Mouse (Mus musculus) Patski (cell line): Measurements from ENCODE around the gene Hspb2. TPM values are rescaled to one million over a fixed set of nuclear protein-coding genes. Genes with fewer than 3 reads are reported as not detected.
A peak's percentile ranks its signal among the peaks of the same experiment; 100 is the strongest.

Experiments
- ATAC-seq: fragments of 100-300 bp; one replicate; pipeline ENCODE4 v1.8.0; 2021
- CTCF ChIA-PET: fragments of 350-600 bp; sonication (Branson Sonifier 250); formaldehyde crosslinking; loops from one replicate; lab custom pipeline; 2022; ENCODE audit warnings: inconsistent platforms; lab: Charles Lee
- POLR2A ChIA-PET: fragments of 350-600 bp; sonication (Branson Sonifier 250); formaldehyde crosslinking; loops from one replicate; lab custom pipeline; 2022; ENCODE audit warnings: antibody characterized with exemption, inconsistent platforms; lab: Charles Lee
- DNase-seq: peaks from one replicate; pipeline ENCODE4 v3.0.0-alpha.2; 2011; ENCODE audit warnings: low read depth, low spot score
- H3K27me3 ChIP-seq: fragments of 371-371 bp; one replicate; pipeline ENCODE4 v1.5.1; 2021
- CTCF ChIP-seq: fragments of 100-300 bp; IDR thresholded peaks from one replicate; pipeline ENCODE4 v1.5.1; 2021
- in situ Hi-C: fragments of 300-500 bp; cut with MboI; formaldehyde crosslinking; loops from 3 replicates; pipeline ENCODE4 v1.11.1; 2018; ENCODE audit warnings: low pct_unique_long_range_greater_than_20kb, mixed read lengths
- polyA plus RNA-seq: library from polyadenylated mRNA; unstranded; gene quantifications from one replicate; pipeline ENCODE4 v1.2.3, GENCODE M21; 2021

The Hspb2 gene
- 12.9 TPM for polyA plus RNA-seq

DNA sequence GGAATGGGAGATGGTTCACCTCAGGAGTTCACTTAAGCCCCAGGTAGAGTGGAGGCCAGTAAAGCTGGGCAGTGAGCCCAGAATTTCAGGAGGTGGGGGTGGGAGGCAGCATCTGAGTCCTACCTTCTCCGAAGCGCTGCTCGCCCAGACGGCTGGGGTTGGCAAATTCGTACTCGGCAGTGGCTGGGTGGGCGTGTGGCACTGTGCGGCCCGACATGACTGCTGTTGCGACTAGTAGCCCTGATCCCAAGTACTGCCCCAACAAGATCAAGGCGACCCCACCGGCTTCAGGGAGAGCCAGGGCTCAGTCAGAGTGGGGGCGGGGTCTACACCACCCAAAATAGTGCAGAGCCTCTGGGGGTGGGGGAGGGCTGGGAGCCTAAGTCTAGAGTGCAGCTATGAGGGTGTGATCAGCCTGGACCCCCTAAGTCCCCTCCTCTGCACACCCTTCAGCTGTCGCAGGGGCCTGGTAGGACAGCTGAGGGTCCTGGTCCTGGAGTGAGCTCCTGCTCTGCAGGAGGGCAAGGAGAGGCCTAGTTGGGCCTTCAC lies at the start of gene Hspb2:
Gene Hspb2 (minus strand): TSS at position 301 of the 549 bp plus-strand sequence.
- no peak for TF ChIP-seq CTCF
- ChIA-PET CTCF (interaction anchor here (1.1 to 4.5 kb wide), 6 partner anchors 10 to 43 kb away, joined by 3 to 33 read pairs (median 8); partner anchors contain the start of gene Fdxacb1), POLR2A (interaction anchor here (2.4 kb wide), 1 partner anchor 25 kb away, joined by 12 read pairs; no protein-coding TSS in a partner anchor)
- no peaks in the 10 kb centered on the region for H3K27me3 ChIP-seq
- in situ Hi-C loops = no loop called here
- peak; percentile 13 for ATAC-seq
- DNase-seq = no peak

DNA sequence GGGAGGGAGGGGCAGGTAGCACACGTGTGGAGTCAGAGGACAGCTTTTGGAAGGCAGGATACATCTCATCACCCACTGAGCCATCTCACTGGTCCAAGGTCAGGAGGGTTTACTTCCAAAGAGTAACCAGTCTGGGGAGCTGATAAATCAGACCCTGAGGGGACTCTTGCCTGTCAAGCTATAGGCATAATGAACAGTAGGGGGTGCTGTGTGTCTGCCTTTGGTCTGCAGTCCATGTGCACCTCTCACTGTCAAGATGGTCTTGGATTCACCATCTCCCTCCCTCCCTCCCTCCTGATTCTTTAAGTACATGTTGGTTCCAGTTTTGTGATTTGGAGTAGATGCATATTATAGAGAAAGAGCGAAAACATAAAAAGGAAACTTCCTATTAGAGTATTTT lies 48.8 kb upstream of the Hspb2 start:
- peak; percentile 63 for TF ChIP-seq CTCF
- no peaks in the 10 kb centered on the region for H3K27me3 ChIP-seq
- ATAC-seq (no peak), DNase-seq (peak; percentile 12)
- POLR2A ChIA-PET = no interaction called here
- in situ Hi-C loops = loop anchor here (25.0 kb wide), 1 partner anchor 486 kb away; the partner anchor contains the start of gene Colca2
- CTCF ChIA-PET = interaction anchor here (0.5 to 1.3 kb wide), 3 partner anchors 24 to 201 kb away, joined by 3 read pairs; no protein-coding TSS in a partner anchor

DNA sequence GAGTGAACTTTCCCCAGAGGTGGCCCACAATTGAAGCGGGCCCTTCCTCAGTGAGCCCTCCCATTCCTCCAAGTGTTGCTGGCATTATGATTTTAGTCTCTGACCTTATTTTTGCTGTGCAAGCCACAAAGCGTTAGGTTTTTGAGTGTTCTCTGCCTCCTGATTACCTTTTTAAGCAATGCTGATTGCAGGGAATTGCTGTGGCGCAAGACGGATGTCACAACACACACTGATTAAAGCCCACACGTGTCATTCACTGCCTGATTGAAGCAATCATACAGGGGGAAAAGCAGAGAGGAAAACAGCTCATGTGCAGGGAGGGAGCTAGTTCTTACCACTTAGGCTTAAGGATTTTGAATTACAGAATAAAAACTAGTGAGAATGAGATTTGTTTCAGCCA lies 46.2 kb upstream of the Hspb2 start:
- ChIA-PET POLR2A (no interaction called here), CTCF (no interaction called here)
- in situ Hi-C loops = no loop called here
- DNase-seq (no peak), ATAC-seq (no peak)
- no peaks in the 10 kb centered on the region for H3K27me3 ChIP-seq
- TF ChIP-seq CTCF = no peak

DNA sequence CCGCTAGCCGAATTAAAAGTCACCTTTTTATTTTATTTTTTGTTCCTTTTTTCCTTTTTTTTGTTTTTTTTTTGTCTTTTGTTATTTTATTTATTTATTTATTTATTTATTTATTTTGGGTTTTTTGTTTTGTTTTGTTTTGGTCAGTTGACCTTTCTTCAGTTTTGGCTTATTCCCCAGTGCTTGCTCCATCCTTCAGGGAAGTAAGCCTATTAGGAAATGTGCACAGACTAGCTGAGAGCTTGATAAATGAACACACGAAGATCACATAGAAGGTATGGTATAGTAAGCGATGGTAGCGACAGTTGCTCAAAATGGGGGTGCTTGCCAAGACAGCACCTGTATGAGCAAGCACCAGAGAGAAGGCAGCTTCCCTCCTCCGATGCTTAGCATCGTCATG lies 45.5 kb upstream of the Hspb2 start:
- in situ Hi-C loops = no loop called here
- ChIA-PET POLR2A (no interaction called here), CTCF (no interaction called here)

DNA sequence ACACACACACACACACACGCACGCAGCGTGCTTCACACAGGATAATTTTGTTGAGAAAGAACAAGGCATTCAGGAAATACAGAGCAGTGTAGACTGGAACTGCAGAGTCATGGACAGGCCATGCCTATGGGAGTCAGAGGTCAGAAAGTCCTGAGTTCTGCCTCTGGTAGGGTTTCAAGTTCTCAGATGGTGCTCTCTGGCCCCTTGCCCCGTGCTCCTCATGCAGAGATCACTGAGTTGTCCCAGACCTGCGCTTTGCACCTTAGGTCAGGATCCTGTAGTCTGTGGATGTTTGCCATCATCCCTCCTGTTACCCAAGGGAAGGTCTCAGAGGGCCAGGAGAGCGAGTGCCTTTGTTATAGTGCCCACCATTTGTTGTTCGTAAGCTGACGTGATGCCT lies 44.6 kb upstream of the Hspb2 start:
- H3K27me3 ChIP-seq = no peaks in the 10 kb centered on the region
- DNase-seq (no peak), ATAC-seq (no peak)
- in situ Hi-C loops = no loop called here
- ChIA-PET POLR2A (no interaction called here), CTCF (no interaction called here)
- no peak for TF ChIP-seq CTCF

More for the DNA sequence above, 45.5 kb upstream of the Hspb2 start:
- H3K27me3 ChIP-seq = no peaks in the 10 kb centered on the region
- DNase-seq (no peak), ATAC-seq (no peak)
- TF ChIP-seq CTCF = no peak

DNA sequence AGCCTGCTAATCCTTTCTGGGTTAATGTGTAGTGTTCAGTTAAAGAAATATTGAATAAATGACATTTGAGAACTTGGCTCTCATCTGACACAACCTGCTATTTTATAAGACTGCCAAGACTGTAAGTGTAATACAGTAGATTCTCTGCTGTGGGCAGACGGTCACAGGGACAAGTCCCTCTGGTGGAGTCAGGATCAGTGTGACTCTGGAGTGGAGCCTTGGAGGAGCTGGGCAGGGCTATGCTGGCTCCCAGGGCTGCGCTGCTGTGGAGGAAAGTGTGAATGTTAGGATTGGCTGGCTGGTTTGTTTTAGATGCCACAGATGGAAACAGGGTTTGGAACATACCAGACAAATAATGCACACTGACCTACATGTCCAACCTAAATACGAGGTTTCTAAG lies 43.1 kb upstream of the Hspb2 start:
- TF ChIP-seq CTCF = no peak
- POLR2A ChIA-PET = no interaction called here

DNA sequence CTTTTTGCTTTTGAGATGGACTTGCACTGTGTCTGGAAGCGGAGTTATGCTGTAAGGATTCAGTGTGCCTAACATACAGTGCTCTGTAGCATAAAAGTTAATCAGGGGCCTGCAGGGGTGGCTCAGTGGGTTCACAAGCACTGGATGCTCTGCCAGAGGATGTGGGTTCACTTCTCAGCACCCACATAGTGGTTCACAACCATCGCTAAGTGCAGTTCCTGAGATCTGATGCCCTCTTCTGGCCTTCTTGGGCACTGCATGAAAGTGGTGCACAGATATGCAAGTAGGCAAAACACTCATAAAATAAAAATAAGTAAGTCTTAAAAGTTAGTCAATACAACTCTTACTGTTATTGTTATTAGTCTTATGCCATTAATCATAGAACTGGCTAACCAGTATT lies 30.0 kb upstream of the Hspb2 start:
- ChIA-PET CTCF (interaction anchor here (1.7 kb wide), 1 partner anchor 14 kb away, joined by 6 read pairs; the partner anchor contains the start of gene Fdxacb1), POLR2A (no interaction called here)
- H3K27me3 ChIP-seq = no peaks in the 10 kb centered on the region
- peak; percentile 81 for TF ChIP-seq CTCF
- ATAC-seq (no peak), DNase-seq (no peak)
- in situ Hi-C loops = no loop called here

More for the DNA sequence above, 43.1 kb upstream of the Hspb2 start:
- H3K27me3 ChIP-seq = no peaks in the 10 kb centered on the region
- CTCF ChIA-PET = no interaction called here
- in situ Hi-C loops = no loop called here
- ATAC-seq = no peak
- DNase-seq = no peak

DNA sequence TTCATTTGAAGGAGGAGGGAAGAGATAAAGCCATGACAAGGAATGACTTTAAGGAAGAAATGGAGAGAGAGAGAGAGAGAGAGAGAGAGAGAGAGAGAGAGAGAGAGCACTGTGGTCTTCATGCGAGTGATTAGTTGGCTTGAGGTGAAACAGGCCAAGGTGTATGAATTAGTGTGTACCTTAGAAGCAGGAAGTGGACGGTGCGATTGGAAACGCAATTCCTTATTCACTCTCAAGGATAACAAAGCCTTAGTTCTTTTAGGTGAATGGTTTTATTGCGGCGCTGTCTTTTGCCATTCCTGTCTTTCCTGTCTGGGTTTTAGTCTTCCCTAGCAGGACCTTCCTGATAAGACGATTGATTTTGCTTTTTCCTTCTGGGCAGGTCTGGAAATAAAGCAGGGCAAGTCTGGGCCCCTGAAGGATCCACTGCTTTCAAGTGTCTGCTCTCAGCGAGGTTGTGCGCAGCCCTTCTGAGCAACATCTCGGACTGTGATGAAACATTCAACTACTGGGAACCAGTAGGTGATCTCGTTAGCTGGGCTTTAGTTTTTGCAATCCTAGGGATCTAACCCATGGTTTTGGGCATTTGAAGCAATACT lies 24.1 kb upstream of the Hspb2 start:
- CTCF ChIA-PET = interaction anchor here (1.2 kb wide), 1 partner anchor 25 kb away, joined by 3 read pairs; no protein-coding TSS in a partner anchor
- no peak for DNase-seq
- ATAC-seq = no peak
- POLR2A ChIA-PET = no interaction called here
- H3K27me3 ChIP-seq = no peaks in the 10 kb centered on the region
- in situ Hi-C loops = no loop called here
- no peak for TF ChIP-seq CTCF

DNA sequence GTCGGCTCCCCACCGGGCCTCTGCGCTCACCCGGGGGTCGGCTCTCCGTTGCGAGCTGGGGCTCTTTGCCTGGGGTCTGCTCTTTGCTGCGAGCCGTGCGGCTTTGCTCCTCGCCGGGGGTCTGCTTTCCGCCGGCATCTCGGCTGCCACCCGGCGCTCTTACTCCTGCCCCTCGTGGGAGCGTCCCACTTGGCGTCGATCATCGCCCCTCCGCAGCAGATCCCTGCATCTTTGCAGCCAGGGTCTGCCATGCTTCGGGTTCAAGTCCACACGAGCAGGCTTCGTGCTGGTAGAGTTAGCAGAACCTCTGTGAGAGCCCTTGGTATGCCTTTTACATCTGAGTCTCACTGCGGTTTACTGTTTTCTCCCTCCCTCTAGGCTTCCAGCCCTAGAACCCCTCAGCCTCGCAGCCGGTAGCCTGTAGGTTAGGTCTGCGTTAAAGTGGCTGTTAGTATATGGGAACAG lies 23.5 kb upstream of the Hspb2 start:
- ChIA-PET POLR2A (no interaction called here), CTCF (no interaction called here)
- H3K27me3 ChIP-seq = no peaks in the 10 kb centered on the region
- in situ Hi-C loops = no loop called here
- no peak for TF ChIP-seq CTCF
- DNase-seq = no peak
- ATAC-seq = peak; percentile 33

DNA sequence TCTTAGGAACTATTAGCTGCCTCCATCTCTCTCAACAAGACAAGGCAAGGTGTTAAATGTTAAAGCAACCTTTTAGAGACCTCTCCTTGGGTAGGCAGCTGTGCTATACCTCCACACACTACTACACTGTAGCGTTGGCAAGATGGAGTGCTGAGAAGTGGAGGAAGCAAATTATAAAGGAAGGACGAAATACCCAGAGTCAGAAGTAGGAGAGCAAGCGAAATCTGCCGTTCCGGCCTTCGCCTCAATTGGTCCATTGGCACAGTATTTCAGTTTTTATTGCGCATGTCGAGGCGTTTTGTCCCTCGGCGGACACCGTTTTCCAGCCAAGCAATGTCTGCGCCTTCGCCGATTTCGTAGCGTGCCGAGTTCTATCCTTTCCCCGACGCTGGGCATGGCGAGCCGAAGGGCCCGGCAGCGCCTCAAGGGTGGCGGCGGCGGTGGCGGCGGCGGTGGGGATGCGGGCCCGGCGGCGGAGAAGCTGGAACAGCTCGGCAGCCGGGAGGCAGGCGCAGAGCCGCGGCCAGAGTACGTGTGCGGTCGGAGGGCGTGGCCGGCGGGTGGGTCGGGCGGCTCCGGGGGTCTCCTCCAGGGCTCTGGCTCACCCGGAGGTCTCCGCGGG lies 22.9 kb upstream of the Hspb2 start, which contains the start of the genes Alg9 and 1110032A03Rik:
Gene Alg9 (plus strand): TSS at position 29 of the 622 bp plus-strand sequence.
Gene 1110032A03Rik (minus strand): TSS at position 530 of the 622 bp plus-strand sequence.
- H3K27me3 ChIP-seq = no peaks in the 10 kb centered on the region
- ChIA-PET CTCF (interaction anchor here (1.4 kb wide), 1 partner anchor 12 kb away, joined by 6 read pairs; no protein-coding TSS in a partner anchor), POLR2A (interaction anchor here (0.6 kb wide), 1 partner anchor 1664 kb away, joined by 3 read pairs; no protein-coding TSS in a partner anchor)
- in situ Hi-C loops = no loop called here
- DNase-seq (no peak), ATAC-seq (peak; percentile 49)
- no peak for TF ChIP-seq CTCF
